Mouse (Mus musculus) E14TG2a.4 (cell line): ENCODE data around the gene D330045A20Rik.

Source experiments
- CTCF ChIP-seq: conservative IDR thresholded peaks from 2 replicates; pipeline ENCODE4 v1.5.1; 2014; ENCODE audit warnings: low read length
- NANOG ChIP-seq: IDR thresholded peaks from 2 replicates; pipeline ENCODE4 v1.6.1; 2014; ENCODE audit warnings: borderline replicate concordance, low read length, mixed read lengths
- POU5F1 ChIP-seq: IDR thresholded peaks from 2 replicates; pipeline ENCODE4 v1.6.1; 2014; ENCODE audit warnings: low read length, borderline replicate concordance

DNA sequence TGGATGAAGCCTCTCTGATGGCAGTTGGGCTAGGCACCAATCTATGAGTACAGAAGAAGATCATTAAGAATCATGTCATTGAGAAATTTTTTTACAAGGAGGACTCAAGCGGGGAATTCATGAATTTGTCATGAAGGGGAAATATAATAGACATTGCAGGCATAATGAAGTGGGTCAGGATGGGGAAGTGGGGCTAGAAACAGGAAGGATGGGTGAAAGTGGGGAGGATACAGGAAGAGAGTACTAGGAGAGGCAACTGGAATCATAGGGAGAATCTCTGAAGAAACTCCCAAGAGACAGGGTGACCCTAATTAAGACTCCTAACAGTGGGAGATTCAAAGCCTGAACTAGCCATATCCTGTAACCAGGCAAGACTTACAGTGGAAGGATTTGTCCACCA lies 4.8 kb downstream of the D330045A20Rik start:
- TF ChIP-seq CTCF (no peak), POU5F1 (no peak), NANOG (no peak)
